Mouse (Mus musculus) left cerebral cortex, postnatal 36 days (tissue): ENCODE results near the gene Baz2b. TPM values are rescaled to one million over a fixed set of nuclear protein-coding genes. Genes with fewer than 3 reads are reported as not detected.

ENCODE experiments used
- DNase-seq, 2 experiments: peaks; one replicate each; pipeline ENCODE4 v3.0.0; 2021 to 2022; ENCODE audit warnings: low spot score in 2 of 2, mixed read lengths in 1 of 2
- intact Hi-C: fragments of 180-260 bp; cut with DNase I; formaldehyde crosslinking; loops from one replicate; pipeline ENCODE4 v1.15.1; 2025
- total RNA-seq, 2 experiments: library from RNA; stranded (reverse); gene quantifications; 2 replicates each; pipeline ENCODE4 v1.2.3; 2021

Baz2b gene
- total RNA-seq, 2 experiments from 2014 or later = 49.3 to 64.1 TPM

DNA sequence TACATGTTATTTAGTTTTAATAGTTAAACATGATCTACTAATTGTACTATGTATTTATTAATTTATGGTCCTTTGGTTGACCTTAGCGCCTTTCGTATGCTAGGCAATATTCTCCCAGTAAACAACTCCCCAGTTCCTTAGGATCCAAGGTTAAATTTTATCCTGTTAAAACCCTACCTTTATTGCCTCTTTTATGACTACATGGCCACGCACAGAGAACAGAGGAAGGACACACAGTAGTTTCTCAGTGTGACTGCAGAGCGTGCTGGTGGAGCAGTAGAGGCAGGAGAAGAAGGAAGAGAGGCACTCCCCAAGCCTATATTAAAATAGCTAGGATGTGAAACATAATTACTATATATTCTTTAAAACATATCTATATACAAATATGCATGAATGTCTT lies 5.9 kb downstream of the Baz2b start:
- DNase-seq = no peak
- intact Hi-C loops = loop anchor here (10.0 kb wide), 1 partner anchor 679 kb away; no protein-coding TSS in a partner anchor

DNA sequence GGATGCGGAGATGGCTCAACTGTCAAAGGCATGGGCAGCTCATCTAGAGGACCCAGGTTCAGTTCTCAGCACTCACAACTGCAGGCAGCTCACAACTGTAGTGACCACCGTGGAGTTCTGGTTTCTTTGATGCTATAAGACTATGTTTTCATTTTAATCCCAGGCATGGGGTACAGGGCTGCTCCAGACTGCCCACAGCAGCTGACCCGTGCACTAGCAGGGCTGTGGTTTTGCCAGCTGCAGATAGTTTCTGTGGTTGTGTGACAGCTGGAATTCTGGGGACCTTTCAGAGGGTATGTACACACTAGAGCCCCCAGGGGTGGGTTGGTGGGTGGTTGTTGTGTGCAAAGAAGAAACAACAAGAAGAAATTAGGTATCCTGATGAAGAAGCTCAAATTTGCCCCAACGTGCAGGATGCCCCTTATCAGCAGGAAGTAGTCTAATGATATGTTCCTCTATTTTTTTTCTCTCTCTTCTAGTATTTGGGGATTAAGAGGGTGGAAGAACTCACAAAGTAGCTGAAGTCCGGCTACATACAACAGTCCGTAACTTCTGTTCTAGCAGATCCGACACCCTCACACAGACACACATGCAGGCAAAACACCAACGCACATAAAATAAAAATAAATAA lies 6.6 kb downstream of the Baz2b start:
- intact Hi-C loops = loop anchor here (10.0 kb wide), 1 partner anchor 678 kb away; no protein-coding TSS in a partner anchor
- no peak for DNase-seq

DNA sequence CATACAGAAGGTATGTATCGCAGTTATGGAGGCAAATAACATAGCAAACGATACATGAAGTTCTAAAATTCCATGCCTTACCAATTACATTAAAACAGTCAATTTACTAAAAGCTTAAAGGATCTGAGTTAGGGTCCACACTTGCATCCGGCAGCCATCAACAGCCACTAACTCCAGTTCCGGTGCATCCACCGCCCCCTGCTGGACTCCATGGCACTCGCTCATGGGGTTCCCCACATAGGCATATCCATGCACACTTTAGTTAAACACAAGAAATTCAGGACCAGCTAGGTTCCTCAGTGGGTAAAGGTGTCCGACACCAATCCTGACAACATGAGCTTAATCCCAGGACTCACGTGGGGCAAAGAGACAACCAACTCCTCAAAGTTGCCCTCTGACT lies 9.0 kb downstream of the Baz2b start:
- no peak for DNase-seq
- intact Hi-C loops = loop anchor here (10.0 kb wide), 1 partner anchor 676 kb away; no protein-coding TSS in a partner anchor

DNA sequence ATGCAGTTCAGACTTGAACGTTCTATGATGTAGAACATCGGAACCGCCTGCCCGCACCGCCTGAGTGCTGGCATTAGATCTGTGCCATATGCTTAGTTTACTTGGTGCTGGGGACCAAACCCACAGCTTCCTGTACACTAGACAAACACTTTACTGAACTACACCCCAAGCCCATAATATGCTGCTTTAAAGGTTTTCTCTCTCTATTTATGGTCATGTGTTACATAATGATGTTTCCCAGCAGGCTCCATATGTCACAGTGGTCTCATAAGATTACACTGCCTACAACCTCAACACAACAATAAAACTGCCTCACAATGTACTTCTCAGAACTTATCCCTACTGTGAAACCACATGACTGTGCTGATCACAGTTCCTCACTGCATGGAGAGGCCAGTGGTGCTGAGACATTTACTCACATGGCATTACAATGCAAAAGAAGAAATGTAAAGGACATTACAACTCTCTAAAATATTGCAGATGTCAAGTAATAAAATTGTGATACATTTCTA lies 9.5 kb downstream of the Baz2b start:
- intact Hi-C loops = loop anchor here (10.0 kb wide), 1 partner anchor 675 kb away; no protein-coding TSS in a partner anchor

DNA sequence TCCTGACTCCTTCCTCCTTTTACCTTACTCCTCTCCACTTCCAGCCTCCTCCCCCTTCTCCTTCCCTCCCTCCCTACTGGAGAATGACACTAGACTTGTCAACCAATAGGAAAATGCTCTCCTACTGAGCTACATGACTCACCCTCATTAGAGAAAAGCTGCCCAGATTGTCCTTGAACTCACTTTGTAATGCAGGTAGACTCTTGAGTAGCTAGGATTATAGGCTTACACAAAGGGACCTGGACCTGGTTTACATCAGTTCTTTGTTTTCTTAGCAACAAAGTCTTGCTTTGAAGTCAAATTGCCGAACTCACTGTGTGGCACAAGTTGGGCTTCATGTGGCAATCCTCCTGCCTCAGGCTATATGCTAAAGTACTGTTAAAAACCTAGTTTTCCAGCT lies 12.8 kb downstream of the Baz2b start:
- intact Hi-C loops = no loop called here
- DNase-seq = no peak

More for the DNA sequence above, 9.5 kb downstream of the Baz2b start:
- DNase-seq = no peak

GRCm38 (mm10) chr2:60181696-60182095 lies 27.9 kb downstream of the Baz2b start:
- DNase-seq = no peak
- intact Hi-C loops = no loop called here

- no peak for DNase-seq
- intact Hi-C loops = no loop called here
These were observed 32.1 kb downstream of the Baz2b start for GRCm38 (mm10) chr2:60177490-60177889.

GRCm38 (mm10) chr2:60176087-60176486 lies 33.6 kb downstream of the Baz2b start:
- no peak for DNase-seq
- intact Hi-C loops = no loop called here

DNA sequence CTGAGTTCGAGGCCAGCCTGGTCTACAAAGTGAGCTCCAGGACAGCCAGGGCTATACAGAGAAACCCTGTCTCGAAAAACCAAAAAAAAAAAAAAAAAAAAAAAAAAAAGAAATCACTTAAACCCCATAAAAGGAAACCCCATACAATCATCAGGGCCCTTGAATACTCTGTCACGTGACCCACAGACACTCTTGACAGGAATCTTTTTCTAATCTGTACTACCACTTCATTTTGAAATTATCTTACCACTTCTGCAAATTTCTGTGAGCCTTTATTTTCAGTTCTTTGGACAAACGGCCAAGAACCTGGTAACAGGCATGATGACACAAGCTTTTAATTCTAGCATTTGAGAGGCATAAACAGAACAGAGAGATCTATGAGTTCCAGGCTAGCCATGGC lies 34.6 kb downstream of the Baz2b start:
- intact Hi-C loops = no loop called here
- no peak for DNase-seq

DNA sequence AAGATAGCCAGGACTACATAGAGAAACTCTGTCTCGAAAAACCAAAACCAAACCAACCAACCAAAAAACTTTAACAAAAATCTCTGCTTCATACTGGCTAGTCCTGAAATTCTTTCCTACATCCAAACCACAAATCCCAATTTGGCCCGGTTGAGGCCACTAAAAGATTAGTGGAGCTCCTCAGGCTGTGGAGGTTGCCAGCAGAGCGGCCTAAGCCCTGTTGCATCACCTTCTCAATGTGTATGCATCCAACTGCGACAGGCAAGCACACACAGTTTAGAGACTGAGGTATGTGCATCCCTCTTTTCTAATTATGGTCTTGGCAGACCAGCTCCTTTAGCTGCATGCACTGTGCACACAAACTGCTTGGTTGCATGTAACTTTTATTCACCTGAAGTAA lies 36.0 kb downstream of the Baz2b start:
- no peak for DNase-seq
- intact Hi-C loops = no loop called here

- intact Hi-C loops = no loop called here
These were observed 36.4 kb downstream of the Baz2b start for GRCm38 (mm10) chr2:60173190-60173589.

DNA sequence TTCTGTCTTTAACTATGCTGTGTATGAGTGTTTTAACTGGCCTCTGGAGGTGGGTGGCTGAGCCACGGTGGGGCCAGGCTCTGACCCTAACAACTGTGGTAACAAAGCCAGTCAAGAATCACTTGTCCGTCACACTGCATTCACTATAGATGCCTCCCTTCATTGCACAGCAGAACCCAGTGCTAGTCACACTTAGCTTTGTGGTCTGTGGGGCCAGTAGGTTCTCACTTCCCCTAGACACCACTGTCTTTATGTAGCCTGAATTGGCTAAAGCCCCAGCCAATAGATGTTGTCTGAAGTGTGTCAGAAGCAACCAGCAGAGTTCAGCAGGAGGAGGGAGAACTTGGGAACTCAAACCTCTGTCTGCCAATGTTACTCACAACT lies 37.1 kb downstream of the Baz2b start:
- intact Hi-C loops = no loop called here
- DNase-seq = no peak

More at GRCm38 (mm10) chr2:60173190-60173589, 36.4 kb downstream of the Baz2b start:
- DNase-seq = no peak

DNA sequence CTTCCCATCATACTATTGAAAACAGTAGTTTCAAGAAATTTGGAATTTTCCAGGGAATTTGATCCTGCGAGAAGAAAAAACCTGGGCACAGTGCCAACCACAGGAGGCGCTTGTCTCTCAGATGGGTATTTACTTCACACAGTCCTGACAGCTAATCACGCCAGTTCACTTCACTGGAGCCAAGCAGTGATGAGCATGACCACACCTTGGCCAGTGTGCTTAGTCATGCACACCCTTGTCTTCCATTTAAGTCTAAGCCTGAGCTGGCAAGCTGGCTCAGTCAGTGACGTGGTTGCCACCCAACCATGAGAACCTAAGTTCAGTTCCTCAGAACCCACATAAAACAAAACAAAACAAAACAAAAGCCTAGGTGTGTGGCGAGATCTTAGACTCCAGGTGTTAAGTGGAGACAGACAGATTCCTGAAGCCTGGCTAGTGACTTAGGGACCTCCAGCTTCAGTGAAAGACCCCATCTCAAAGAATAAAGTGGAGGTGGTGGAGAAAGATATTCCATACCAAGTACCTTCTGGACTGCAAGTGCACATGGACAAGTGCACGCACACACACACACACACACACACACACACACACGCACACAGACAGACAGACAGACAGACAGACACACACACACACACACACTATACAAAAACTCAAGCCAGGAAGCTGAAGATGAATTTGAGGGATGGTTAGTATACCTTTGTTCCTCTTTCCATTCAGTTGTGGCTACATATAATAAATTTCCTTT lies 37.7 kb downstream of the Baz2b start:
- intact Hi-C loops = no loop called here
- no peak for DNase-seq

- no peak for DNase-seq
- intact Hi-C loops = no loop called here
These were observed 42.8 kb downstream of the Baz2b start for GRCm38 (mm10) chr2:60166878-60167277.

- DNase-seq = no peak
These were observed 44.0 kb downstream of the Baz2b start for GRCm38 (mm10) chr2:60165679-60166078.

DNA sequence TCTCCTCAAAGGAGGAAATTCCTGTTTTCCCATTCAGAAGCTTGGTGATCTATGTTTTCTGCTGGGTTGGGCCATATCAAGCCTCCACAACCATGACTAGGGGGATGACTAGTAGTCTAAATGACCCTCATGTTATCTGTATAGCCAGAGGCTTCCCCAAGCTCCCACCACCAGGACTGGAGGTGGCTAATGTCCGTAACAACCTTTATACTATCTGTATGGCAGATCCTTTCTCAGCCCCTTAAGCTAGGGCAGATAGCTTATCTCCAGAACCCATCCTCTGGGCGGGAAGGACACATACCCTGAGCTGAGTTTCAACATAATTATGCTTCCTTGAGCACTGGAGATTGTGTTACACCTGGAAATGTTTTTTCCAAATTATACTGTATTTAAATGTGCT lies 45.9 kb downstream of the Baz2b start:
- intact Hi-C loops = no loop called here
- no peak for DNase-seq

More at GRCm38 (mm10) chr2:60165679-60166078, 44.0 kb downstream of the Baz2b start:
- intact Hi-C loops = no loop called here

- no peak for DNase-seq
- intact Hi-C loops = no loop called here
These were observed 57.2 kb downstream of the Baz2b start for GRCm38 (mm10) chr2:60152481-60152880.

- DNase-seq = no peak
- intact Hi-C loops = no loop called here
These were observed 61.0 kb downstream of the Baz2b start for GRCm38 (mm10) chr2:60148651-60149050.

GRCm38 (mm10) chr2:60147428-60147827 lies 62.2 kb downstream of the Baz2b start:
- intact Hi-C loops = no loop called here
- DNase-seq = no peak

DNA sequence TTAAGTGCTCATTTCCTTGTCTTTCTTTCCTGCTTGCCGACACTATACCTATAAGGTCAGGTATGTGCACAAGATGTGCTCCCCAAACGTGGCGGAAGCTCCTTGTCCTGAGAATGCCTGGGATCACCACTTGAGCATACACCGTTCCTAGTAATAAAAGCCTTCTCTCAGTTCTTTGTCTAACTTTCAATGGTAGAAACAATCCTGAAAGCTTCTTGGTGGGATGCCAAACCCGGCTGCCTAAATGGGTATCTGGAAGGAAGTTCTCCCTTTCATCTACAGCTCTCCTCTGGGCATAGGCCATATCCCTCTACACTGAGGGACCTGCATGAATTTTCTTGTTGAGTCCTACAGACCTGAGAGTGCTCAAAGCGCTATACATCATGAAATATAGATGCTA lies 63.9 kb downstream of the Baz2b start:
- intact Hi-C loops = no loop called here

GRCm38 (mm10) chr2:60143383-60143782 lies 66.3 kb downstream of the Baz2b start:
- no peak for DNase-seq
- intact Hi-C loops = no loop called here

More for the DNA sequence above, 63.9 kb downstream of the Baz2b start:
- no peak for DNase-seq
